Mouse (Mus musculus) bone marrow, adult 2 months (tissue): ENCODE measurements around the gene Itgav.

Source experiments
- CTCF ChIP-seq: fragments of 200-500 bp; IDR thresholded peaks from 2 replicates; pipeline ENCODE4 v1.5.1; 2011; ENCODE audit warnings: low read length, control low read depth; ENCODE audit not compliant: control insufficient read depth, insufficient read depth
- POLR2A ChIP-seq: fragments of 200-500 bp; IDR thresholded peaks from 2 replicates; pipeline ENCODE4 v1.6.1; 2011; ENCODE audit warnings: low read depth, mild to moderate bottlenecking, control low read depth, low read length, borderline replicate concordance; ENCODE audit not compliant: control insufficient read depth

- TF ChIP-seq CTCF (no peak), POLR2A (no peak)
Measured at GRCm38 (mm10) chr2:83742210-83742609, 18.0 kb downstream of the Itgav start.
